Mouse (Mus musculus) spleen, adult 2 months (tissue): ENCODE results near the gene H2-T22.

ENCODE experiments used
- CTCF ChIP-seq: fragments of 200-500 bp; IDR thresholded peaks from 2 replicates; pipeline ENCODE4 v1.5.1; 2011; ENCODE audit warnings: mild to moderate bottlenecking, inconsistent platforms; ENCODE audit not compliant: insufficient read depth, insufficient read length, insufficient replicate concordance; ENCODE audit errors: extremely low read depth
- POLR2A ChIP-seq: fragments of 200-500 bp; IDR thresholded peaks from 2 replicates; pipeline ENCODE4 v1.6.1; 2011; ENCODE audit warnings: low read depth, low read length, inconsistent platforms

GRCm38 (mm10) chr17:35993675-35994074 lies 48.9 kb downstream of the H2-T22 start:
- peak; percentile 100 for TF ChIP-seq CTCF
- TF ChIP-seq POLR2A = no peak
